Mouse (Mus musculus) left cerebral cortex, postnatal 25 days (tissue): ENCODE results near the gene Bloc1s5. TPM values are rescaled to one million over a fixed set of nuclear protein-coding genes. Genes with fewer than 3 reads are reported as not detected.
A peak's percentile ranks its signal among the peaks of the same experiment; 100 is the strongest.
"Not testable (repeated sequence)": the region's sequence is repeated elsewhere in the genome, so short reads cannot be mapped to it uniquely, and the experiment has no call there.

Experiments
- DNase-seq, 2 experiments: peaks; one replicate each; pipeline ENCODE4 v3.0.0; 2022; ENCODE audit warnings: low spot score in 2 of 2, mixed read lengths in 1 of 2
- intact Hi-C: fragments of 180-260 bp; cut with DNase I; formaldehyde crosslinking; loops from one replicate; pipeline ENCODE4 v1.15.1; 2025
- total RNA-seq, 2 experiments: library from RNA; stranded (reverse); gene quantifications; 2 replicates each; pipeline ENCODE4 v1.2.3; 2021

Gene Bloc1s5
- total RNA-seq, 2 experiments from 2014 or later: 8.2 to 9.4 TPM

DNA sequence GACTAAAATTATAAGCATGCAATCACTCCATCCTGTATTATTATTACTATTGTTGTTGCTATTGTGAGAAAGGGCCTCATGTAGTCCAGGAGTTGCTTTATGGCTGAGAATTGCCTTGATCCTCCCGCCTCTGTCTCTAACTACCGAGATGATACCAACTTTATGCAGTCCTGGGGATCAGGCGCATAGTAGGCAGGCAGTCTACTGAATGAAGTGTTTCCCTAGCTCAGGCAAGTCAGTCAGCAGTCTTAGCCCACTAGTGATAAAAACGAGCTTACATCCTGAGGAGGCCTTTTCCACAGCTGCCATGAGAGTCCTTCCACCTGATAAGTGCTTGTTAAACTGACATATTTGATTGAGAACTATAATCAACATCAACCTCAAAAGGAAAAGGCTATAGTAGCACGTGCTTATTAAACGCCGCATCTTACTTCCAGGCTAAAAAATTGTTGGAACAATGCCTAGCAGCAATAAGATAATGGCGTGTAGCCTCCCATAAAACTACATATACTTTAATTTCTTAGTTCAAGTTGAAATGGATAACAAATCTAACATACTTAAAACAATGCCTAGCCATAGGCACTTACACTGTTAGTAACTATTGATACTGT lies 10.5 kb downstream of the Bloc1s5 start:
- no peak for DNase-seq
- intact Hi-C loops: loop anchor here (10.0 kb wide), 1 partner anchor 280 kb away; the partner anchor contains the start of gene Bmp6

DNA sequence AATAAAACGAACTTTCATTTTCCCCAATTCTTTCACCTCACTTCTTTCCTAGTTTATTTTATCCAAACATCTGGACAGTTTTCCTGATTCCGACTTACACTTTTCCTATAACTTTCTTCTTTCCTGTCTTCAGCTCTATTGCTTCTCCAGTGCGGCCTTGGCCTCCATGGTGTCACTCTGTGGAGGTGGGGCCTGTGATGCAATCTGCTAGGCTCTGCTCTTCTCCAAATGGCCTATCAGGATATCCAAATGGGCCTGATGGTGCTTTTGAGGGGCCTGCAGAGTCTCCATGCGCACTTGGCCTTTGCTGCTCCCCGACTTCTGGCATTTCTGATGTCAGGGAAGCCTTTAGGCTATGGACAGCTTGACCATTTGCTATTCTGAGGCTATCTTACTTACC lies 11.6 kb downstream of the Bloc1s5 start:
- intact Hi-C loops: loop anchor here (10.0 kb wide), 1 partner anchor 278 kb away; the partner anchor contains the start of gene Bmp6

DNA sequence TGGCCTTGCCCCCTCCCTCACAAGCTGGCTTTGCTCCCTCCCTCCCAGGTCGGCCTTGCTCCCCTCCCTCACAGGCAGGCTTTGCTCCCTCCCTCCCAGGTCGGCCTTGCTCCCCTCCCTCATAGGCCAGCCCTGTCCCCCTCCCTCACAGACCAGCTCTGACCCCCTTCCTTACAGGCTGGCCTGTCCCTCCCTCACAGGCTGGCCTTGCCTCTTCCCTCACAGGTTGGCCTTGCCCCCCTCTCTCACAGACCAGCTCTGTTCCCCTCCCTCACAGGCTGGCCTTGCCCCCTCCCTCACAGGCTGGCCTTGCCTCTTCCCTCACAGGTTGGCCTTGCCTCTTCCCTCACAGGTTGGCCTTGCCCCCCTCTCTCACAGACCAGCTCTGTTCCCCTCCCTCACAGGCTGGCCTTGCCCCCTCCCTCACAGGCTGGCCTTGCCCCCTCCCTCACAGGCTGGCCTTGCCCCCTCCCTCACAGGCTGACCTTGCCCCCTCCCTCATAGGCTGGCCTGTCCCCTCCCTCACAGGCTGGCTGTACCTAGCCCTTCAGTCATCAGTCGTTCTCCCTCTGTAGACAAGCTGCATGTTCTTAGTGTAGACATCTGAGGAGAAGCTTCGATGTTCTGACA lies 16.8 kb downstream of the Bloc1s5 start:
- intact Hi-C loops: not testable (repeated sequence)

More for the DNA sequence above, 11.6 kb downstream of the Bloc1s5 start:
- DNase-seq: no peak

DNA sequence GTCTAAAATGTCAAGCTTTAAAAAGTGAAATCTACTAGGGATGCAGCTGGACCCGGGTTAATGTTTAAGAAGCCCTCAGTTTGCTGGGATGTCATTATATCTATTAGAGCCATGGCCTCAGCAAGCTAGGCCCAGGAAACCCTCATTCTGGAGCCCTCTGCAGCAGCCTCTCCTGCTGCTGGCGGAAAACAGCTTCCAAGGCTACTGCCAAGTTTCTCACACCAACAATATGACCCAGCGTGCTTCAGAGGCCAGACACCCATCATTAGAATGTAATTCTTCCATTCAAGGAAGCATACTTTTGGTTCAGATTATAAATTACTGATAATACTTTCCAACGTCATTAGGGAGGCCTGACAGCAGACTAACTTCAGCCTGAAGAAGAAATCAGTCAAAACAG lies 18.0 kb downstream of the Bloc1s5 start:
- DNase-seq: no peak
- intact Hi-C loops: no loop called here

More for the DNA sequence above, 16.8 kb downstream of the Bloc1s5 start:
- not testable (repeated sequence) for DNase-seq

DNA sequence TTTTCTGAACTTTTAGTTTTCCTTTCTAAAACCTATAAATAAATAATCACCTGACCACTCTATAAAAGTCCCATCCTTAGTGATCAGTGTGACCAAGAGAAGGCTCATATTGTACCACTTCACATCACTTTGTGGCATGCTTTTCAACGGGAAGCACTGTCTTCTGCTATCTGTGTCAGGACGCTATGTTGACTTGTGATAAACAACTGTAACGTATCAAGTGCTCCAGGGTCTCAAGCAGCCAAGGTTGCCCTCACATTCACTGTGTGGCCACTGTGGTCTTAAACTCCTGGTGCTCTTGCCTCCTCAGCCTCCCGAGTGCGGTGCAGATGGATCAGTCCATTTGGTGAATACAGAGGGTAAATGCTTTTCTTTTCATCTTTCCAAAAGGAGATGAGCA lies 19.3 kb downstream of the Bloc1s5 start:
- intact Hi-C loops: no loop called here

DNA sequence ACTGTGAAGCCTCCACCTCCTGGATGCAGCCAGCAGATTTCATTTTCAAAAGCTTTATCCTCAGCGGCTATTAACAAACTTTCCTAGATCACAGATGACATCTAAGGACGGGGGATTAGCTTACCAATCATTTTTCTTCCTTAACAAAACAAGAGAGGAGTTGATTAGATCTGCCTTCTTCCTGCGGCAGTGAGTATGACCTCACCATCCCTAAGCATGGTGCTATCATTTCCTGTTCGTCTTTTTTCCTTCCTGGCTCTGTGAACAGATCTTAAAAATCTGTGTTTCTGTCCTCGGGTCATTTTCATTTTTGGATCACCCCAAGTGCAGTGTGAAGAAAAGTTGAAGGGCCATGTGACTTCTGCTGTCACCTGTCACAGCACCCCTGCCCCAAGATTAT lies 20.6 kb downstream of the Bloc1s5 start:
- intact Hi-C loops: no loop called here

More for the DNA sequence above, 19.3 kb downstream of the Bloc1s5 start:
- no peak for DNase-seq

DNA sequence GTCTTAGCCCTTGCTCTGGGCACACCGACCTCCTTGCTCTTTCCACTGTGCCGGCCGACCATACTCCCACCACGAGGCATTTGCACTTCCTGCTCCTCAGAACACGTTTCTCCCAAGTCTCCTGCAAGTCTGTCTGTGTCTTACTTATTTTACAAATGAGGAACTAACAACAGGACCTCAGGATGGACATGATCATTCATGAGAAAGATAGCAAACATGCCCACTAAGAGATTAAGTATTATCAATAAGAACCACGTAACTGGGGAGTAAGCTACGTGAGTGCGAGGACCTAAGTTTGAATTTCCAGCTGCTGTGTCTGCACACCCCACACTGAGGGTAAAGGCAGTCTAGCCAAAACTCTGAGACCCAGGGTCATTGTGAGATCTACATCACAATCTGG lies 21.3 kb downstream of the Bloc1s5 start:
- intact Hi-C loops: no loop called here
- no peak for DNase-seq

More for the DNA sequence above, 20.6 kb downstream of the Bloc1s5 start:
- no peak for DNase-seq

DNA sequence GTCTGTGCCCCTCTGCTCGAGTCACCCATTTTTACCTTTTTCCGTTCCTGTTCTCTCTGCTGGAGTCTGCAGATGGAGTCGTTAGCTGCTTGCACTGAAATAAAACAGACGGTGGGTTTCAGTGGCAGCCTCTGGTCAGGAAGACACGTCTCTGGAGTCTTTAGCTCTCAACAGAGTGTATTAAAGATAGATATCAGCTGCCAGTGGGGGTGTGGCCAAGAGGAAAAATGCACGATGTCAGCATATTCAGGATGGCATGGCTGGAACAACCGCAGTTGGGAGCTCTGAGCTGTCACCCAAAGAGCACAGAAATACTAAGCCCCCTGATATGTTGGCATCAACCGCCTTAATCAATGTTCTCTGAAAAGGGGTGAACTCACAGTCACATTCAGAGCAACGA lies 22.3 kb downstream of the Bloc1s5 start:
- intact Hi-C loops: no loop called here
- DNase-seq: no peak

DNA sequence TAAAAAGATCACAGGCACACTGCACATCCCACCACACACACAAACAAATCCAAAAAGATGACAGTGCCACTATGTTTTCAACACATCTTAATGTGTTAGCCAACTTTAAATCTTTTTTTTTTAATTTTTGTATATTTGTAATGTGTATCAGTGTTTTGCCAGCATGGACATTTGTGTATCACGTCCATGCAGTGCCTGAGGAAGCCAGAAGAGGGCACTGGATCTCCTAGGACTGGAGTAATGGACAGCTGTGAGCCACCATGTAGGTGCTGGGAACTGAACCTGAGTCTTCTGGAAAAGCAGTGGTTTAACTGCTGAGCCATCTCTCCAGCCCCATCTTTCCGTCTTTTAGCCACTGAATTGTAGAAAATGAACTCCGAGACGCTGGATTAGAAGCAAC lies 22.7 kb downstream of the Bloc1s5 start:
- no peak for DNase-seq
- intact Hi-C loops: no loop called here

DNA sequence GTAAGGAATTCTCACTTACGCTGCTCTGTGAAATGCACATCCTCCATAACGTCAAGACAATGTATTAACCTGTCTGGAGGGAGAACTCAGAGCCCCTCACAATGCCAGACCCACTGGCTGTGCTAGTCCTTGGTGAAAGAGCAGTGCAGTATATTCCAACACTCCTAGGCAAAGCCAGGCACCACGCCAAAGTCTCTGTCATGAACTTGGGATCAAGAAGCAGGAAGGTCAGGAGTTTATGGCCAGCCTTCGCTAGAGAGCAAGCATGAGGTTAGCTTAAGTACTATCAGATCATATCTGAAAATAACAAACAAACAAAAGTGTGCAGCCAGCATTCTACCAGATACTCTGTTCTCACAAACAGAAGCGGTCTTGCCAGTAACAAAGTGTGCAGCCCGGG lies 24.6 kb downstream of the Bloc1s5 start:
- intact Hi-C loops: no loop called here
- DNase-seq: no peak

DNA sequence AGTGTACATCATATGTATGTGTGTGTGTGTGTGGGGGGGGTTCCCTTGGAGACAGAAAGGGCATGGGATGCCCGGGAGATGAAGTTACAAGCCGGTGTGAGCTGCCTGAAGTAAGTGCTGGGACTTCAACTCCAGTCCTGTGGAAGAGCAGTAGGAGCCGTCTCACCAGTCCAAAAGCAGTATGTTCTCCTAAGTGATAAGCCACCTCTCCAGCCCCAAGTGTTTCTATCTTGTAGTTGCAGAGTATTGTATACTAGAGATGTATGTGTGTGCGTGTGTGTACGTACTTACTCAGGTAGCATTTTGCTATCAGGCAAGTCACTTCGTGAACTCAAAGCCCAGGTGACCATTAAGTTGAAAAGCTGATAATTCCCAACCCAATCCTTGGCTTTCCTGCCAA lies 27.8 kb downstream of the Bloc1s5 start:
- no peak for DNase-seq
- intact Hi-C loops: no loop called here

DNA sequence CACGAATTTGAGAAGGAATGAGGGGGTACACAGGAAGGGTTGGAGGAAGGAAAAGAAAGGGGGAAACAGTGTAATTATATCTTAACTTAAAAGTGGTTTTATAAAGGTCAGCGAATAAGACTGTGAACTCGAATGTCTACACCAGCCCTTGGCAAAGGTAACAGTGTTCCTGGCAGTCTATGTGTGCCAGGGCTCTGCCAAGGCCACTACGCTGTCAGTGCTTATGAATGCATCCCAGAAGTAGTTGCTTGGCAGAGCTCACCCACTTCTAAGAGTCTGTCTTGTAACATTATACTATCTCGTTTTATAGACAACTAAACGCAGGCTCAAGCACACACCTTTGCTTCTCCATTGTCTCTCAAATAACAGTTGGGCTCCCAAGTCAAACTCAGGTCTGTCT lies 29.6 kb downstream of the Bloc1s5 start:
- DNase-seq: no peak
- intact Hi-C loops: no loop called here

DNA sequence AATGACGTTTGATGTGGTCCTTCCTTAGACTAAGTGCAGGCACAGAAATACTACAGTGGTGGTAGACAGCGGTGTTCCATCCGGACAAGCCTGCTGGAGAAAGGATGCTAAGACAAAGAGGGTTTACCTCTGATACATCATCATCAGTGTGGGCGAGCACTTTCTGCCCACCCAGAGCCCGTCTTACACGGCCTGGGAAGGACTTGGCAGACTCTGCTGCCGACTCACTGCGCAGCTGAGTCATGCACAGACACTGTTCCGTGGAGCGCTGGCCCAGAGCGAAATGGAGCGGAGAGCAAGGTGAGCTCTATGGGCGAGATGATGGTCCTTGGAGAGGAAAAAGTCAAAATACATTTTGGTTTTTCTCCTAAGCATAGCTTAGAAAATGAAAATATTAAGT lies 31.9 kb downstream of the Bloc1s5 start:
- DNase-seq: peak; percentile 51 to 85
- intact Hi-C loops: no loop called here

DNA sequence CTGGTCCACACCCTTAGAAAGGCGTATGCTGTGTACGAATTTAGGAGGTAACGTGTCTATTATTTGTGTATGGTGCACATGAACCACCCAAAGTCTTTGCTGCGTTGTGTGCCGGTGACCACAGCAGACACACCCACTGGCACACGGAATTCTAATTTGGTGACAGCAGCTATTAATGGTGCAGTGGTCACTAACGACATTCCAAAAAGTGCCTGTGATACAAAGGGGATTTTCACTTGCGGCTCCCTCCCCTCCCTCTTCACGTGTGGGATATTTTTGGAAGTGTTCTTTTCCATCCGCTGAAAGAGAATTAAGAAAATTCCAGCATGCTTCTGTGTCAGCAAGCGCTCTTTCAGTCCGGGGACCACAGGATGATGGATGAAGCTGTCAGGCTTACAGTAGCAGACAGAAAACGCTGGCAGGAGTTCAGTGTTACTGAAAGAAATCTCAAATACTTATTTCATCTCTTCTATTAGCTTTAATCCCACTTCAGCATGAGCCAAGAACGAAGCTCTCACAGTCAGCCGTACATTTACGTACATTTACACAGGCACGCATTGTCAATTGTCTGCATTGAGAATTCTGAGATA lies 32.6 kb downstream of the Bloc1s5 start:
- intact Hi-C loops: no loop called here
- no peak for DNase-seq

DNA sequence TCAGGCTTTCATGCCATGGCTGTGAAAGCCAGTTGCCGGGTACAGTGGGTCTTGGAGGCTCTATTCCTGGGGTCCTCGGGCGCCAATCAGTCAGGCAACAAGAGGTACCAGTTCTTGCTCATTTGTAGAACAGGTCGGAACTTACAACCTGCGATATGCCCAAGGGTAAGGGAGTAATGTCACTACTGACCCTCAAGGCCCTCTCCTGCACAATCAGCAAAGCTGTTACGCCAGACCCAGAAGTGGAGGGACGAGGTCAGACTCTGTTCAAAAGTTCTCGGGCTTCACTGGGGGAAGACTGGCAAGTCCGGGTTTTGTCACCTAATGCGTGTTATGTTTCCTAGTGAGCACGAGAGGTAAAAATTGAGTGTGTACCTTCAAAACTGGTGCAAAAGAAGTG lies 34.1 kb downstream of the Bloc1s5 start:
- intact Hi-C loops: no loop called here
- DNase-seq: no peak

DNA sequence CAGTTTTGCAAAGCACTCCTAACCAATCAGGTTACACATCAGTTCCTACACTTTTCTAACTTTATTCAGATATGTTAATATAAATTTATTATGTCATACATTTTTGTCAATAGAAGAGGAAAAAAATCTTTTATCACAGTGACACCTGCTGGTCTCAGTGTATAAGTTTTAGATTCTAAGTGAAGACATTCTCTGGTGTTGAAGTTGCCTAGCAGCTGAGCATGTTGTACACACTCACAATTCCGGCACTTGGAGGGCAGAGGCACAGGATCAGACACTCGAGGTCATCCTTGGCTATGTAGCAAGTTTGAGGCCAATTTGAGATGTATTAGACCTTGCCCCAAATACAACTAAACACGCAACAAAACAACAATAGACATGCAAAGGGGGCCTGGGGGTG lies 37.8 kb downstream of the Bloc1s5 start:
- intact Hi-C loops: loop anchor here (5.0 to 10.0 kb wide), 3 partner anchors 255 to 530 kb away; no protein-coding TSS in a partner anchor

DNA sequence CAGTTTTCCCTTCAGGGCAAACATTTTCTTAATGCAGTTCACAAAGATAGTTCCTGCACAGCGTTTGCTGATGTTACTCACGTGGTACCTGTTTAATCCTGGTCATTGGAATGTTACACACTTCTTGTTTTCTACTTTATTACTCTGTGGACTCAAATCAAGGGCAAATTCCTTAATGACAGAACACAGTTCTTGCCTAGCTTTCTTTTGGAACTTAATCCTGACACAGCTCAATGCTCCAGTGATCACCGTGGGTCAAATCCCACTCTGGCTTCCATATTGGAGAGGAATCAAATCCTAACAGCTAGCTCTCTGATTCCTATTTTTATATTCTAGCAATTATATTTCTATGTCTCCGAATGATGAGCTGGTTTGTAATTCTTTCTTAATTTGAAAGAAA lies 38.4 kb downstream of the Bloc1s5 start:
- intact Hi-C loops: loop anchor here (5.0 to 10.0 kb wide), 3 partner anchors 254 to 529 kb away; no protein-coding TSS in a partner anchor
- DNase-seq: no peak

More for the DNA sequence above, 37.8 kb downstream of the Bloc1s5 start:
- peak in 1 of 2 experiments; percentile 20 for DNase-seq

DNA sequence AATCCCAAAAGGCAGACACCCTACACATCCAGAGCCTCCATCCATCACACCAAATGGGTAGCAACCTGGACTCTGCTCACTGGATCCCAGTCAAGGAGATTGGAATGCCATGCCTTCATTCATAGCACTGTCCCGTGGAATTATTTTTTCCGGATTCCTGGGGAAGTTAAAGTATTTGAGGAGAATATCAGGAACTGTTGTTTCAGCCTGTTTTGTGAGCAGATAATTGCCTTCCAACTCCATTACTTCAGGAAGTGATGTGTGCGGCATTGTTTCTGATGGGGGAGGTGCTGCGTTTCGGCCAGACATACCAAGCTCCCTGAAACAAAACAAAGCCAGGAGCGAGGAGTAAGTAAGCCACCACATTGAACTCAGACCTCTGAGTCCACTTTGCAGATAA lies 41.8 kb downstream of the Bloc1s5 start:
- DNase-seq: no peak
- intact Hi-C loops: loop anchor here (10.0 kb wide), 1 partner anchor 368 kb away; no protein-coding TSS in a partner anchor

DNA sequence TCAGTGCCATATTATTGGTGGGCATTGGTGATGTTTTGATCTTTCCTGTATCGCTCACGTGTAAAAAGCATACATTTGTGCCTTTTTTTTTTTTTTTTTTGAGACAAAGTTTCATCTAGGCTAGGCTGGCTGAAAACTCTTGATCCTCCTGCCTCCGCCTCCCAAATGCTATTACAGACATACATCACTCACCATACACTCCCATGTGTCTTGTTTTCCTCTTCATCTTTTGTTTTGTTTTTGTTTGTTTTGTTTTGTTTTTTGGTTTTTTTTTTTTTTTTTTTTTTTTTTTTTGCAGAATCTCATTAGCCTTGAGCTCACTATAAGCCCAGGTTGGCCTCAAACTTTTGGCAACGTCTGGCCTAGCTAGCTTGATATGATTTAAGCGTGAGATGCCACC lies 47.6 kb downstream of the Bloc1s5 start:
- intact Hi-C loops: no loop called here

DNA sequence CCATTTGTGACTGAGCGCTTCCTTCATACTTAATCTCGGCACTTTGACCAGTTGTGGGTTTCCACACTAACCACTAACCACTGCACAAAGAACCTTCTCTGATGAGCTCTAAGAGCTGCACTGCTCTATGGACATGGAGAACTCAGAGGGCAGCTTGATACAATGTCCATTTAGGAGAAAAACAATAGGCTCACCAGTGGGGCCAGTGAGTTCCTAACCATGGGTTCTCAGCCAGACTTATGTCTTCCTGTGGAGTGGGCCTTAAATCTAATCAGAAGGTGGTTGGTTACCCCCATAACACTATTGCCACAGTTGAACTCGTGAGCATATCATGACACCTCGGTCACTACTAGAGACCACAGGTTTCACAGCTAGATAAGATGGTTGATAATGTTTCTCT lies 48.5 kb downstream of the Bloc1s5 start:
- intact Hi-C loops: no loop called here
- DNase-seq: no peak

More for the DNA sequence above, 47.6 kb downstream of the Bloc1s5 start:
- DNase-seq: no peak

DNA sequence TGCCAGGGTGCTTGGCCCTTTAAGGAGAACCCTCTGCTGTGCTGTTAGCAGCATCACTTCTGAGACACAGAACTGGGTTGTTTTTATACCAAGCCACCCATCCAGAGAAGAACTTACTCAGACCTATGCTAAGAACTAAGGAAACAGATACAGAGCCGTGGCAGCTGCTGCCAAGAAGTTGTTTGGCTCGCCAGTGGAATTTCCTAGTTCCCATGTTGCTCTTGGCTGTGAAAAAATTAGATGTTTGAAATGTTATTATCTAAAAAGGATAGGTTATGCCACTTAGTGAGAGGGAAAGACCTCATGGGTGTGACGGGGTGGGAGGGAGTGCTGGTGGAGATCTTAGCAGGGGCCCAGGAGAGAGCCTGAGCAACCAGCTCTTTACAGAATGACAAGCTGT lies 52.1 kb downstream of the Bloc1s5 start:
- DNase-seq: peak in 1 of 2 experiments; percentile 5
- intact Hi-C loops: no loop called here
